Mouse (Mus musculus) liver, embryonic 14.5 days (tissue): ENCODE data around the gene Mbnl1.

Experiments used
- CTCF ChIP-seq: IDR thresholded peaks from 2 replicates; pipeline ENCODE4 v1.5.1; 2016; ENCODE audit warnings: antibody characterized with exemption, low read depth, control low read depth
- EP300 ChIP-seq: IDR thresholded peaks from 2 replicates; pipeline ENCODE4 v1.6.1; 2016; ENCODE audit warnings: antibody characterized with exemption, low read depth

DNA sequence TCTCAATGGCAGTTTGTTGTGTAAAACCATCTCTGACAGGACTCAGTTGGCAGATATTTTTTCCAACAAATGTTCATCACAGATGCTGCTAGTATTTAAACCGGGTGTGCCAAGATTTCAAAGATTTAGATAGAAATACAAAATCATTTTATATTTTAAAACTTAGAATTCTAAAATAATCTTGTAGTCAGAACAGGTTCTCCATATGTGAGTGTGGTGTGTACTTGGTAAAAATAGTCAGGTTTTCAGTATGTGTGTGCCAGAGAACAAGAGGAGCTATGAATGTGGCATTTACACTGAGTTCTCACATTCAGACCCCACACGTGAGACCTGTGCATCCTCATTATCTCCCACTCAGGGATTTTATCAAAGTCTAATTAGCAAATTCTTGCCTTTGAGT, 147.6 kb downstream of the Mbnl1 start:
- TF ChIP-seq EP300 (no peak), CTCF (no peak)
